Comparison of ENCODE assay signal across 28 mouse cellular contexts in genomic region chr19:53862573-53863246, GRCm38 (mm10). TPM values are rescaled to one million over a fixed set of nuclear protein-coding genes. Genes with fewer than 3 reads are reported as not detected.
DNase-seq lines count a peak whose midpoint lies in the region; ATAC-seq and TF ChIP-seq lines count a peak whose summit lies in the region.
"Had no signal": no experiment of that assay in that cellular context is flagged by ENCODE, and none has a peak within 500 bp of the region (broad histone marks: within the 10 kb centered on the region; RNA-seq: fewer than 3 reads in every experiment).

No protein-coding gene starts in this region.

- H3K4me2 ChIP-seq in midbrain, postnatal 0 days (ENCODE audit: low read depth, low read length, poor library complexity, severe bottlenecking): no peak overlapping the region
- H3K4me2 ChIP-seq in midbrain, embryonic 15.5 days: no peak overlapping the region
- H3K4me2 ChIP-seq: forebrain, embryonic 13.5 days; heart, embryonic 13.5 days; hindbrain, embryonic 14.5 days; limb, embryonic 12.5 days; liver, embryonic 15.5 days; lung, embryonic 14.5 days; midbrain, embryonic 11.5 days; neural tube, embryonic 13.5 days had no signal

- H3K9me3 ChIP-seq in midbrain, postnatal 0 days (ENCODE audit: low read length): no peaks in the 10 kb centered on the region
- no peaks in the 10 kb centered on the region for H3K9me3 ChIP-seq in midbrain, embryonic 15.5 days
- H3K9me3 ChIP-seq: forebrain, embryonic 13.5 days; heart, embryonic 13.5 days; limb, embryonic 12.5 days; liver, embryonic 15.5 days; neural tube, embryonic 13.5 days had no signal

- intact Hi-C loops in left cerebral cortex, postnatal 36 days (cut with DNase I): no loop called here

- no peaks in the 10 kb centered on the region; the same call in 1 of the 2 replicates for H3K4me1 ChIP-seq in midbrain, postnatal 0 days (ENCODE audit: insufficient read depth, low read length)
- no peaks in the 10 kb centered on the region for H3K4me1 ChIP-seq in midbrain, embryonic 15.5 days
- H3K4me1 ChIP-seq: neural tube, embryonic 13.5 days had no signal

- H3K36me3 ChIP-seq in midbrain, postnatal 0 days (ENCODE audit: insufficient read depth, low read length): no peaks in the 10 kb centered on the region
- no peaks in the 10 kb centered on the region for H3K36me3 ChIP-seq in midbrain, embryonic 15.5 days (replicated peaks)
- H3K36me3 ChIP-seq: limb, embryonic 12.5 days; liver, embryonic 15.5 days; neural tube, embryonic 13.5 days had no signal

- no peak for ATAC-seq in midbrain, postnatal 0 days (ENCODE audit: low FRiP score)
- ATAC-seq in midbrain, embryonic 15.5 days (replicated peaks): no peak
- ATAC-seq: forebrain, embryonic 13.5 days; intestine, postnatal 0 days had no signal

- WGBS in midbrain, postnatal 0 days: 60% methylated on average over 8 of the region's 8 CpGs
- 59% methylated on average over 8 of the region's 8 CpGs for WGBS in midbrain, embryonic 15.5 days

- DNase-seq in layer of hippocampus, adult 2 months (ENCODE audit: low spot score in 2 of 2): peak in 1 of 2 experiments; percentile 46
- no peak for DNase-seq in layer of hippocampus, adult 11-12 months (ENCODE audit: low spot score)
- no peak for DNase-seq in midbrain, postnatal 0 days (ENCODE audit: low spot score)
- peak; percentile 83 for DNase-seq in brain, adult 2 months (ENCODE audit: low read depth, low spot score)
- peak; percentile 50 to 54 for DNase-seq in left cerebral cortex, postnatal 36 days (ENCODE audit: low spot score in 2 of 2)
- no peak for DNase-seq in thymus, adult 18-20 months
- DNase-seq: adrenal gland, postnatal 25 days; B cell, adult 2 months; cerebellum, adult 18-20 months; cerebellum, postnatal 10 days; gastrocnemius, postnatal 10 days; heart, postnatal 10 days; kidney, postnatal 14 days; lung, embryonic 14.5 days; lung, postnatal 14 days; spleen, adult 18-20 months; thymus, adult 2 months; thymus, postnatal 36 days had no signal

- no peaks in the 10 kb centered on the region for H3K27me3 ChIP-seq in midbrain, postnatal 0 days (ENCODE audit: insufficient read depth, low read length)
- H3K27me3 ChIP-seq in midbrain, embryonic 15.5 days (replicated peaks): no peaks in the 10 kb centered on the region
- H3K27me3 ChIP-seq: heart, embryonic 13.5 days; limb, embryonic 12.5 days; liver, embryonic 15.5 days had no signal

- no peak for TF ChIP-seq CTCF in layer of hippocampus, adult 2 months (conservative IDR thresholded peaks at IDR 0.05)
- no peak for TF ChIP-seq CTCF in midbrain, postnatal 0 days (IDR thresholded peaks at IDR 0.05)

- no peak overlapping the region for H3K4me3 ChIP-seq in layer of hippocampus, adult 2 months
- no peak overlapping the region for H3K4me3 ChIP-seq in midbrain, postnatal 0 days (ENCODE audit: low read depth, low read length)
- H3K4me3 ChIP-seq in midbrain, embryonic 15.5 days: no peak overlapping the region
- H3K4me3 ChIP-seq: erythroblast, embryonic 14.5 days; forebrain, embryonic 13.5 days; heart, embryonic 13.5 days; limb, embryonic 12.5 days; liver, embryonic 15.5 days; neural tube, embryonic 13.5 days had no signal

- peak overlapping the region; percentile 82 for H3K27ac ChIP-seq in layer of hippocampus, adult 2 months
- no peak overlapping the region for H3K27ac ChIP-seq in midbrain, postnatal 0 days (ENCODE audit: low read depth, low read length)
- no peak overlapping the region for H3K27ac ChIP-seq in midbrain, embryonic 15.5 days
- H3K27ac ChIP-seq: forebrain, embryonic 13.5 days; heart, embryonic 13.5 days; hindbrain, embryonic 14.5 days; limb, embryonic 12.5 days; liver, embryonic 15.5 days; neural tube, embryonic 13.5 days had no signal

- H3K9ac ChIP-seq in midbrain, postnatal 0 days (replicated peaks; ENCODE audit: low read length, poor library complexity, severe bottlenecking): 0 out of 2 replicates have a peak overlapping the region, but pooled peaks have one; percentile 13
- no peak overlapping the region for H3K9ac ChIP-seq in midbrain, embryonic 15.5 days
- H3K9ac ChIP-seq: forebrain, embryonic 13.5 days; heart, embryonic 13.5 days; hindbrain, embryonic 14.5 days; limb, embryonic 12.5 days; liver, embryonic 15.5 days; lung, embryonic 14.5 days; neural tube, embryonic 13.5 days had no signal

RNA-seq across cellular contexts. Expression of gene Pdcd4, which starts 29.3 kb away (rescaled TPM):
- 100 to 1,000 TPM; 118 to 119 TPM for total RNA-seq in layer of hippocampus, adult 2 months (2021)
- 19.5 and 19.8 TPM in 2 replicates for total RNA-seq in midbrain, postnatal 0 days (2014; rRNA removed)
- polyA plus RNA-seq in midbrain, postnatal 0 days (2015; fragmentation: Nextera tagmentation; extraction: Ambion mirVana): 77.3 and 96.7 TPM in 2 replicates
- 59.7 and 64.9 TPM in 2 replicates for polyA plus RNA-seq in midbrain, embryonic 15.5 days (2015; fragmentation: Nextera tagmentation; extraction: Ambion mirVana)
- total RNA-seq in left cerebral cortex, postnatal 36 days (2021): 100 to 1,000 TPM in 1 of 2 experiments, 10 to 100 TPM in 1; 98.6 to 113 TPM

Comparison
In these comparisons a context has a peak if more than half of its experiments do, and no peak if none do; other contexts are left out.
1. DNase-seq: peak in brain, adult 2 months (single experiment) and left cerebral cortex, postnatal 36 days (2 of 2); none in layer of hippocampus, adult 11-12 months (single experiment), midbrain, postnatal 0 days (single experiment) and thymus, adult 18-20 months (0 of 2).